Mouse (Mus musculus) olfactory bulb, adult 2 months (tissue): ENCODE measurements at regions not wholly inside any gene's neighbourhood (a gene's known extent, or its start where the extent isn't known, plus 50 kb on each side); places are given as distances from the start of the nearest gene placed in this dataset.
"Not testable (repeated sequence)": the region's sequence is repeated elsewhere in the genome, so short reads cannot be mapped to it uniquely, and the experiment has no call there.

Experiments
- H3K27ac ChIP-seq: fragments of 200-500 bp; 2 replicates; pipeline ENCODE4 v1.5.1; 2012; ENCODE audit warnings: low read depth, low read length; ENCODE audit not compliant: insufficient read depth
- H3K4me1 ChIP-seq: fragments of 200-500 bp; 2 replicates; pipeline ENCODE4 v1.6.1; 2012; ENCODE audit warnings: low read length; ENCODE audit not compliant: control insufficient read depth, insufficient read depth
- H3K4me3 ChIP-seq: fragments of 200-500 bp; 2 replicates; pipeline ENCODE4 v1.5.1; 2012; ENCODE audit warnings: mild to moderate bottlenecking, low read depth, low read length, moderate library complexity; ENCODE audit not compliant: insufficient read depth
- WGBS: fragments of 180-500 bp; shearing (Covaris S2); methylation state at CpG from one replicate; pipeline ENCODE4 v1.1.7; 2018; 5-methylcytosine and 5-hydroxymethylcytosine counted together

- not testable (repeated sequence) for H3K4me1 ChIP-seq, H3K27ac ChIP-seq
- WGBS = 43% methylated on average over 20 of the region's 20 CpGs
- peak overlapping the region; percentile 38 for H3K4me3 ChIP-seq
Measured at GRCm38 (mm10) chr7:60733331-60733994, 593.4 kb upstream of the Snrpn start.

DNA sequence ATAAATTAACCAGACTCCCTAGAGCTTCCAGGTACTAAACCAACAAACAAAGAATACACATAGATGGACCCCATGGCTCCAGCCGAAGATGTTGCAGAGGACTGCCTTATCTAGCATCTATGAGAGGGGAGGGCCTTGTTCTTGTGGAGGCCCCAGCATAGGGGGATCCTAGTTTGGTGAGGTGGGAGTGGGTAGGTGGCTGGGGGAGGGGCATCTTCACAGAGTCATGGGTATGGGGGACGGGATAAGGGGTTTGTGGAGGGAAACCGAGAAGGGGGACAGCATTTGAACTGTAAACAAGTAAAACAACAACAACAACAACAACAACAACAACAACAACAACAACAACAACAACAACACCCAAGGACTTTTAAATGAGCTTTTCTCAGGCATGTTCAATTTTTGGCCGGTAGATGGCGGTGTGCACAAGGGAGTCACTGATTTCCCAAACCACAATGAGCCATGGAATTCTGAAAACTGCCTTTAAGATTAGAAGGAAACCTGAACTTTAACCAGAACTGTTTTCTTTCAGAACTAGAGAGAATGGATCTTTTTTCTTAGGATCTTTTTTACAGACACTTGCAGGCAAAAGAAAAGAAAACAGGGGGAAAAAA is 588.2 kb upstream of the Snrpn start:
- 17% methylated on average over 5 of the region's 5 CpGs for WGBS
- not testable (repeated sequence) for H3K27ac ChIP-seq, H3K4me1 ChIP-seq, H3K4me3 ChIP-seq
